Mouse (Mus musculus) right cerebral cortex, postnatal 4 days (tissue): Measurements from ENCODE around the gene Mrtfb.

Experiments used
- DNase-seq: peaks from one replicate; pipeline ENCODE4 v3.0.0-alpha.2; 2022

The Mrtfb gene

DNA sequence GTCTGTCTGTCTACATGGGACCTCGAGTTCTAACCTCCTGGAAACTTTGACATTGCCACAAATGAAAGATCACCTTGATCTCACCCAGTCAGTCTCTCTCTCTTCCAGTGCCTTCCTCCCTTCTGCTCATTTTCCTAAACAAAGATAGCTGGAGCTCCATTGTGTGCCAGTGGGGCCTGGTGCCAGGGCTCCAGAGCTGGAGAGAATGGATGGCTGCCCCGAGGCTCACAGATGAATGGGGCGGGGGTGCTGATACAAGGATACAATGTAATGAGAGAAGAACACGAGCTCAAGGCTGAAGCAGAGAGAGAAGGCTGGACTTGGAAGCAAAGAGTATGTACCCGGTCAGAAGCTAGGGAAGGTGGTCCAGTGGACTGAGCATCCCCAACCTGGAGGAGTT is 189.2 kb downstream of the Mrtfb start:
- no peak for DNase-seq

GRCm38 (mm10) chr16:13446488-13446887 is 190.2 kb downstream of the Mrtfb start:
- DNase-seq = no peak

DNA sequence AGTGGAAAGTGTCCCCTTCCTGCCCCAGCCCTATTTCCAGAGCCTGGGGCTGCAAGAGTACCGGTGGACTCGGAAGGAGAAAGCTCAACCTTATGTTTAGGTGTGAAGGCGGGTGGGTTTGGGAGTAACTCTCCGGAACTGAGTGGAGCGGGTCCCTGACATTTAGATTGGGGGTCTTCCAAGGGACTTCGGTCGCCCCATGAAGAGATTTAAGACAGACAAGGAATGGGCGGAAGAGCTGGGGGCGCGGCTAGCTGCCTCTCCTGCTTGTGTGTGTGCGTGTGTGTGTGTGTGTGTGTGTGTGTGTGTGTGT is 190.6 kb downstream of the Mrtfb start:
- DNase-seq = no peak

DNA sequence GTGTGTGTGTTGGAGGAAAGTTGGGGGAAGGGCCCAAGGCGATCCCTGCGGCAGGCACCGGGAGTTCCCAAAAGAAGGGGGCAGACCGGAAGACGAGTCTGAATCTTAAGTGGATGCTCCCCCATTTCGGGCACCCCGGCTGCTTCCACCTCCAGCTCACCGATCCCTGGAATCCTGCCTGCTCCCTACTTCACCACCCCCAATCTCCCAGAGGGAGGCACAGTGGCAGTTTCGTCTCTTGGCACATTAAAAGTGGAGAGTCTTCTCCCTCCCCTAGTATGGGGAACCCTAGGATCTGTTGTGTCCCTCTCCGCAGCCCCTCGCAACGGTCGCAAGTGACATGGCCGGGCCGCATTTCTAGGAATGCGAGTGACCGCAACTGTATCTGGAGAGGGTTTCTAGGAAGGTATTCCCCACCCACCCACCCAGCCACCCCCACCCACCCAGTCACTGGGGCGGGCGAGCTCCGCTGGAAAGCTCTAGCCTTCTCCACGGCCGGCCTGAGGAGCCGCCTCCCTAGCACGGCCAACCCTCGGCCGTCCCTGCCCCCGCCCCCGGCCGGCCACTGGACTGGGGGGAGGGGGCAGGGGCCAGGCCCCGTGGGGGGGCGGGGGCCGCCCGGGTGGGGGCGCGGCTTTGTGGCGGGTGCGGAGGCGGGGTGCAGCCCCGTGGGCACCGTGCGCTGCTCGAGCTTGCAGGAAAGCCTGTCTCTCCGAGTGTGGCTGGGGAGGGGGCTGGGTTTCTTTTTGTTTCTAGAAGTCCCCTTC is 191.2 kb downstream of the Mrtfb start:
- DNase-seq = peak; percentile 56

- DNase-seq = peak; percentile 57
Measured at GRCm38 (mm10) chr16:13448051-13448705, 191.9 kb downstream of the Mrtfb start.

GRCm38 (mm10) chr16:13448706-13449090 is 192.4 kb downstream of the Mrtfb start:
- no peak for DNase-seq

- DNase-seq = no peak
Measured at GRCm38 (mm10) chr16:13449491-13449890, 193.2 kb downstream of the Mrtfb start.

DNA sequence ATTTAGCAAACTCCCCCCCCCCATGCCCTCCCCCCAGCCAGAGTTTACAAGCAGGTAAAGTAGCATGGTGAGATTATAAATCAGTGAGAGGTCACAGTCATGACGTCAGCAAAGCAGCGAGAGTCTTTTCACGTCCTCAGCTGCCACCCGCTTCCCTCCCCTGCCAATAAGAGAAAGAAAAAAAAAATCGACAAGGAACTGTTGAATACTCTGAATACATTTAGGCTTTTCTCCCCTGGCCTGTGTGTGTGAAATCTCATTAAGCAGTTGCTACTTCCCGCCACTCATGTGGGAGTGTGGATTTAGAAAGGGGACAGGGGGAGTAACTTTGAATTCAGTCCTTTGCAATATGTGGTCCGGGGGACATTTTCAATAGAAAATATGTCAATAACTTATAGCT is 194.6 kb downstream of the Mrtfb start:
- no peak for DNase-seq

DNA sequence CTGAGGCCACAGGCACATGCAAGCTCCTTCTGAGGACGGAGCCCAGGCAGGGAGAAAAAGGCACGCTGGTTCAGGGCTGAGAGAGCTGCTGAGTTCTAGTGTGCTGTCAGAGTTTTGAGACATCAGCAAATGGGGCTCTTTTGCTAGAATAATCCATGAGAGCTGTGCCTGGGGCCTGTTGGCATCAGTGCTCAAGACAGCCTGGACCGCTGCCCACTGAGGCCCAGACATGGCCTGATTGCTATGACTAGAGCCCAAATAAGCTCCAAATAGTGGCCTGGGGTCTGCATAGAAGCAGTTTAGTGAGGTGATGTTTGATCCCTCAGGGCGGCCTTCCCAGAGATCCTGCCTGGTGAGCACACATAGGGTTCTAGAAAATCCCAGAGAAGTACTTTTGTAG is 195.7 kb downstream of the Mrtfb start:
- DNase-seq = peak; percentile 50

DNA sequence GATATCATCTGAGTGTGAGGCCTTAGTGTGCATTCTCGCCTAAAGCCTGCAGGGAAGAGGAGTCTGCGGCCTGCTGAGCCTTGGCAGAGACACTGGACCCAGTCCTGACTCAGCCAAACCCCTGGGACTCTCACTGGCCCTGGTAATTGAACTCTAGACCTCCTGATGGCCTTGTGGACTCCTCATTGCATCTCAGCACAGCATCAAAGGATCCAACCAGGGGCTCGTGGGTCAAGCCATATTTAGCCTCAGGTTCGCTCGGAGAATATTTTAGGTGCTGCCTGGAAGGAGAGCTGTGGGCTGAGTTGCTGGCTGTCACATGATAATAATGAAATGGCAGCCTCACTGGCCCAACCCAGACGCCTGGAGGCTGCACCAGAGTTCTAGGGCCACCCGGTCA is 196.4 kb downstream of the Mrtfb start:
- DNase-seq = no peak

DNA sequence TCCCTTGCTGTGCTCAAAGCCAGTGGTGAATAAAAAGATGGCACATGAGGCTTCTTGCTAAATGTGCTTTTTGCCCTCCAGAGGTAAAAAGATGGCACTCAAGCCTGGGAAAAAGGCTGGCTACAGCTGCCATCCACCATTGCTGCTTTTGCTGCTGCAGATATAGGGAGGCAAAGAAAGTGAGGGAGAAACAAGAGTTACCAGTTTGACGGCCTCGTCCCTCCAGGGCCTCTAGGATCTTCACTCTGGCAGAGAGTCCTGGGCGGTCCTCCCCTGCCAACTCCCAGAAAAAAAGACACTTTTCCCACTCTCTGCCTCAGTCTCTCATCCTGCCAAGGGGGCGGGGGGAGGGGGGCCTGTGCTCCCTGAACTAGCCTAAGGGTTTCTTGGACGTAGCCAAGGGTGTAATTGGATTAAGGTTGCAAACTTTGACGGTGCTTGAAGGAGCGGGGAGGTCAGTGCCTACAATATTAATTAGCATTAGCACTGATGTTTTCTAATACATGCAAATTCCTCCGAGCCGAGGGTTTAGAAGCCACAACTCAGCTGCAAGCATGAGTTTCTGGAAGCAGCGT is 197.8 kb downstream of the Mrtfb start:
- DNase-seq = no peak

- no peak for DNase-seq
Measured at GRCm38 (mm10) chr16:13455560-13455959, 199.3 kb downstream of the Mrtfb start.

DNA sequence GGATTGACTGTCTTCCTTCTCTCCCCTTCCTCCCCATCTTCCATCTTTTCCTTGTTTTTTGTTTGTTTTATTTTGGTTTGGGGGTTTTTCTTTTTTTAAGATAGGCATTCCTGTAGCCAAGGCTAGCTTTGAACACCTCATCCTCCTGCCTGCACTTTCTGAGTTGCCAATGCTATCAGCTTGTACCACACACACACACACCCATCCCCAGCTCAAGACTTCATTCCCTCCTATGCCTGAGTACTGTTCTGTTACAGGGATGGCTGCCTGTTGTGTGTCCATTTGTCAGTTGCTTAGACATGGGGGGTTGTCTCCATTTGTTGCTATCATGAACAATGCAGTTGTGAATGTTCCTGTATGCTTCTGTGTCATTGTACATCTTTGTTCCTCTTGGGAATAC is 202.3 kb downstream of the Mrtfb start:
- no peak for DNase-seq

DNA sequence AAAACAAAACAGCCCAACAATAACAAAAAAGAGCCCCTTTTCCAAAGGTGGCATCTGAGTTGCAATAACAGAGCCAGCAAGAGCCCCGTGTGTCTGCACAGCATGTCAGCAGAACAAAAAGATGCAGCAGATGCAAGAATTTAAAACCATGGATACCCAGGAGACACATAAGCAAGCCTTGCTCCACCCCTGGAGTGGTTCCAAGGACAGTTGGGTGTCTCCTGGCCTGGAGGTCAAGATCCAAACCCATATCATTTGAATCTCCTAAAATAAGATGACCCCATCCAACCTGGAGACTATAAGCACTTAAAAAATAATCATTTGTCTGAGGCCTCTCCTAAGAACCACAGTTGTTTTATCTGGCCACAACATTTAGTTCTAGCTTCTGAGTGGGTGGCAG is 203.8 kb downstream of the Mrtfb start:
- no peak for DNase-seq

DNA sequence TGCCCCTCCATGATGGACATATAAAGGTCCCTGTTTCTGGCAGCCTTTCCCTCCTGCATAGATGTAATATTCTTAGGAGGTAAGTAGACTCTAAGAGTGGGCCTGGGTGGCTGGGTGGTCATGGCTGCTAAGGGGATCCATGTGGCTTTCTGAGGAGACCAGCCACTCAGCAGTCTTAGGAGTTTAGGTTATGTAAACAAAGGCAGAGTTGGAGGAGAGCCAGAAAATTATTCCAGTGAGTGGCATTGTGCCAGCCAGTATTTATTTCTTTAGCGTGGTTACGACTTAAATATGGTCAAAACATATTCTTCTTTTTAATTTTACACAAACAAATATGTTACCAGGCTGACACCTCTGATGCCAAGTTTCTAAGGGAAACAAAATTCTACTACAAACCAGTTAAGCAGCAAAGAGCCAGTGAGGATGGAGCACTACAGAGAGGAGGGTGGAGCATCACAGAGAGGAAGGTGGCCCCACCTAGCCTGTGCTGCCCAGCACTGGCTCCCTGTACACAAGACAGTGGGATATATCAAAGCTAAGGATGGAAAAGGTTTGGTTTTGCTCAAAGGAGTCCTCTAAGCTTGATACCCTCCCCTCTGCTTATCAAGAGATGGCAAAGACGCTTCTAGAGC is 204.6 kb downstream of the Mrtfb start:
- DNase-seq = no peak

- DNase-seq = no peak
Measured at GRCm38 (mm10) chr16:13464662-13465061, 208.4 kb downstream of the Mrtfb start.
